Mouse (Mus musculus) ES-Bruce4 (cell line): ENCODE measurements around the gene Ptpn14. TPM values are rescaled to one million over a fixed set of nuclear protein-coding genes. Genes with fewer than 3 reads are reported as not detected.

Experiments used
- H3K27ac ChIP-seq: 2 replicates; pipeline ENCODE4 v1.5.1; 2012; ENCODE audit warnings: low read length, inconsistent platforms; ENCODE audit not compliant: insufficient read depth
- H3K27me3 ChIP-seq: 2 replicates; pipeline ENCODE4 v1.6.1; 2012; ENCODE audit warnings: mild to moderate bottlenecking, low read length, inconsistent platforms; ENCODE audit not compliant: control insufficient read depth, poor library complexity, insufficient read depth, severe bottlenecking
- H3K36me3 ChIP-seq: 2 replicates; pipeline ENCODE4 v1.6.1; 2012; ENCODE audit warnings: inconsistent platforms, mild to moderate bottlenecking, low read length, moderate library complexity; ENCODE audit not compliant: control insufficient read depth, poor library complexity, insufficient read depth, severe bottlenecking
- H3K4me1 ChIP-seq: one replicate; pipeline ENCODE4 v1.8.1; 2011; ENCODE audit warnings: low read length; ENCODE audit not compliant: control insufficient read depth, insufficient read depth
- H3K4me3 ChIP-seq: 2 replicates; pipeline ENCODE4 v1.5.1; 2011; ENCODE audit warnings: low read depth, mild to moderate bottlenecking, low read length
- H3K9ac ChIP-seq: 2 replicates; pipeline ENCODE4 v1.6.1; 2012; ENCODE audit warnings: low read depth, mild to moderate bottlenecking, inconsistent platforms; ENCODE audit not compliant: poor library complexity, severe bottlenecking
- H3K9me3 ChIP-seq: replicated peaks from 2 replicates; pipeline ENCODE4 v1.6.1; 2012; ENCODE audit warnings: mild to moderate bottlenecking, low read length, inconsistent platforms; ENCODE audit not compliant: control insufficient read depth, poor library complexity, insufficient read depth, severe bottlenecking
- CTCF ChIP-seq: IDR thresholded peaks from one replicate; pipeline ENCODE4 v1.8.1; 2011; ENCODE audit warnings: low read depth, low read length
- EP300 ChIP-seq: IDR thresholded peaks from 2 replicates; pipeline ENCODE4 v1.6.1; 2011; ENCODE audit warnings: low read depth, low read length; ENCODE audit not compliant: insufficient read depth
- POLR2A ChIP-seq: IDR thresholded peaks from one replicate; pipeline ENCODE4 v1.8.1; 2011; ENCODE audit warnings: low read length; ENCODE audit not compliant: insufficient read depth
- polyA plus RNA-seq: library from polyadenylated mRNA; stranded (reverse); fragments of >200 nt; gene quantifications from 2 replicates; pipeline ENCODE4 v1.2.4, GENCODE M21; 2011; ENCODE audit warnings: low read depth; ENCODE audit not compliant: missing spikeins, insufficient read depth, insufficient read length

The Ptpn14 gene
- polyA plus RNA-seq, 1 experiment: 141 TPM

GRCm38 (mm10) chr1:189887518-189887917 lies 159.4 kb downstream of the Ptpn14 start:
- Histone ChIP-seq H3K27ac (no peak overlapping the region), H3K36me3 (no peaks in the 10 kb centered on the region), H3K4me3 (no peak overlapping the region), H3K9ac (no peak overlapping the region), H3K9me3 (no peaks in the 10 kb centered on the region), H3K27me3 (no peaks in the 10 kb centered on the region), H3K4me1 (peaks cover 7% of the 10 kb centered on the region)
- TF ChIP-seq CTCF (peak; percentile 88), POLR2A (no peak), EP300 (0 out of 2 replicates have a peak, but pooled peaks have one; percentile 40)

- no peaks in the 10 kb centered on the region for H3K27me3 ChIP-seq
- H3K9me3 ChIP-seq: no peaks in the 10 kb centered on the region
- H3K9ac ChIP-seq: no peak overlapping the region
- no peak overlapping the region for H3K4me3 ChIP-seq
- peaks cover 7% of the 10 kb centered on the region for H3K4me1 ChIP-seq
- TF ChIP-seq CTCF (no peak), POLR2A (no peak), EP300 (no peak)
- no peaks in the 10 kb centered on the region for H3K36me3 ChIP-seq
- H3K27ac ChIP-seq: no peak overlapping the region
Measured at GRCm38 (mm10) chr1:189888749-189889148, 160.7 kb downstream of the Ptpn14 start.

GRCm38 (mm10) chr1:189894191-189894590 lies 166.1 kb downstream of the Ptpn14 start:
- H3K36me3 ChIP-seq: peaks cover 3% of the 10 kb centered on the region; the same call in 1 of the 2 replicates
- H3K27me3 ChIP-seq: no peaks in the 10 kb centered on the region
- H3K27ac ChIP-seq: no peak overlapping the region
- TF ChIP-seq CTCF: no peak
- no peak for TF ChIP-seq EP300
- TF ChIP-seq POLR2A: no peak
- no peak overlapping the region for H3K9ac ChIP-seq
- H3K4me1 ChIP-seq: no peaks in the 10 kb centered on the region
- no peaks in the 10 kb centered on the region for H3K9me3 ChIP-seq
- no peak overlapping the region for H3K4me3 ChIP-seq

- peaks cover 3% of the 10 kb centered on the region; the same call in 1 of the 2 replicates for H3K36me3 ChIP-seq
- TF ChIP-seq POLR2A: no peak
- no peak for TF ChIP-seq CTCF
- no peak for TF ChIP-seq EP300
Measured at GRCm38 (mm10) chr1:189897861-189898260, 169.8 kb downstream of the Ptpn14 start.

GRCm38 (mm10) chr1:189898708-189899107 lies 170.6 kb downstream of the Ptpn14 start:
- Histone ChIP-seq H3K9ac (no peak overlapping the region), H3K36me3 (peaks cover 3% of the 10 kb centered on the region; the same call in 1 of the 2 replicates), H3K4me3 (no peak overlapping the region), H3K9me3 (no peaks in the 10 kb centered on the region), H3K27me3 (no peaks in the 10 kb centered on the region), H3K4me1 (no peaks in the 10 kb centered on the region), H3K27ac (no peak overlapping the region)
- TF ChIP-seq CTCF (no peak), EP300 (no peak), POLR2A (no peak)

More at GRCm38 (mm10) chr1:189897861-189898260, 169.8 kb downstream of the Ptpn14 start:
- H3K4me1 ChIP-seq: no peaks in the 10 kb centered on the region
- H3K27ac ChIP-seq: no peak overlapping the region
- H3K9me3 ChIP-seq: no peaks in the 10 kb centered on the region
- H3K4me3 ChIP-seq: no peak overlapping the region
- H3K9ac ChIP-seq: no peak overlapping the region
- no peaks in the 10 kb centered on the region for H3K27me3 ChIP-seq

- no peak for TF ChIP-seq EP300
- no peak for TF ChIP-seq CTCF
- no peak for TF ChIP-seq POLR2A
- no peaks in the 10 kb centered on the region for H3K4me1 ChIP-seq
- no peak overlapping the region for H3K27ac ChIP-seq
- no peak overlapping the region for H3K4me3 ChIP-seq
- no peaks in the 10 kb centered on the region for H3K27me3 ChIP-seq
- H3K9me3 ChIP-seq: no peaks in the 10 kb centered on the region
- H3K36me3 ChIP-seq: peaks cover 3% of the 10 kb centered on the region; the same call in 1 of the 2 replicates
- no peak overlapping the region for H3K9ac ChIP-seq
Measured at GRCm38 (mm10) chr1:189899526-189899925, 171.5 kb downstream of the Ptpn14 start.
